Mouse (Mus musculus): Measurements from ENCODE around the gene Gns.
"Not testable (repeated sequence)": the region's sequence is repeated elsewhere in the genome, so short reads cannot be mapped to it uniquely, and the experiment has no call there.

The Gns gene

DNA sequence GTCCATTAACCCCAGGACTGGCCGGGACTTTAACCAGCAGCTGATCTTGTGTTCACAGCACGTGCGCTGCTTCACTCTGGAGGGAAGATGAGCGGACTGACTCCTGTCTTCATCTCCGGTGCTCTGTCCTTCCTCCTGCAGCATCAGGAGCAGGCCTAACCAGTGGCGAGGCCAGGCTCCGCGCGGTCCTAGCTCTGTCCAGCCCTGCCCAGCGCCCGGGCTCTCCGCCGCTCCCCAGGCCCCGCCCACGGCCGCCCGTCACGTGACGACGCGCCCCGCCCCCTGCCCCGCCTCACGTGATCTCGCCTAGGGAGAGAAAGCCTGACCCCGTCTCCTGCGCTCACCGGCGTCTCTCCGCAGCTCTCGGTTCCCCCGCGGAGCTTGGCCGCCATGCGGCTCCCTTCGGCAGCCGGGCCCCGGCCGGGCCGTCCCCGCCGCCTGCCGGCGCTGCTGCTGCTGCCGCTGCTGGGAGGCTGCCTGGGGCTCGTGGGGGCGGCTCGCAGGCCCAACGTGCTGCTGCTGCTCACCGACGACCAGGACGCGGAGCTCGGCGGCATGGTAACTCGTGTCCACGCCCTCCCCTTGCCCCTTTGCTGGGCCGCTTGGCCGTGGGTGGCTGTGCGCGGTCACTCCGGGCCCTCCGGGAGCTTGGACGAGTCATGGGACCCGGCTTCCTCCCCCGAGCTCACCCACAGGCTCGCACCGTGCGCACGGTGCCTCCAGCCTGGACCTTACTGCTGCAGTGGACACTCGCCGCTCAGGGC lies at the start of gene Gns:
TSS of gene Gns (plus strand) at position 290 of the 764 bp plus-strand sequence.
- DNase-seq: peak; percentile 91 to 92

DNA sequence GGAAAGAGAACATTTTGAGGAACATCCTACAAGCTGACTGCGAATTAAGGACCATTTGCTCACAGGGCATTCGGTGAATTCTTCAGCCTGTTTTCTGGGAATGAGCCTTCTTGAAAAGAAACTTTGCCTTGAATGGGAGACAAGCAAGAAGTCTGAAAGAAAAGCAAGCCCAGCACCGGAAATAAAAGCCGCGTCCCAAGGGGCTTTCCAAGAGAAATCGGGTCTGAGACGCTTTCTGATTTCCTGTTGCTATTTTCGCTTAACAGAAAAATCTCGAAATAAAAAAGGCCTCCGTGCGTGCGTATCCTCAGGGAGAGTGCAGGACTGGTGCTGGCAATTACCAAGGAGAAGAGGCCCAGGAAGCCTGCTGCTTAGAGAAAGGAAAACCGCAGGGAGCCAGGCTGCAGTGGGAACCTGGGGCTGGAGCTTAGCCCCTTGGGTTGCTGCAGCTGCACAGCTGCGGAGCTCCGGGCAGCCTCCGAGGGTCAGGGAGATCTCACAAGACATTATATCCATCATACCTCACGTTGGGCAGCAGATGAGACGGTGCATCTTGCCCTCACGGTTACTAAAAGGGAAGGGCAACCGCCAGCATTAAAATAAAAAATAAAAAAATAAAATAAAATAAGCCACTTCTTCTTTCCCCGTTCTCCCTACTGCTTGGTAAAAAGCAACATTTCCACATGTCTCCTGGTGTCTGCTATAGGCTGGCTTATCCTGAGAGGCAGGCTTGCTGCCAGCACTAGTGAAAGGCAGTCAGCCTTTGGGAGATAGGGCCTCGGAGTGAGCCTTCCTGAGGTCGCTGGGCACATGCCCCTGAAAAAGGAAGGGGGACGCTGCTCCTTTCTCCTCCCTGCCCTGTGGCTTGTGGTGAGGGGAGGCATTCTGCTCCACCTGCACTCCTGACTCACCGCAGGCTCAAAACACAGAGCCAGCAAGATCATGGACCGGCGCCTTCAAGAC lies 49.3 kb upstream of the Gns start:
- DNase-seq: no peak

DNA sequence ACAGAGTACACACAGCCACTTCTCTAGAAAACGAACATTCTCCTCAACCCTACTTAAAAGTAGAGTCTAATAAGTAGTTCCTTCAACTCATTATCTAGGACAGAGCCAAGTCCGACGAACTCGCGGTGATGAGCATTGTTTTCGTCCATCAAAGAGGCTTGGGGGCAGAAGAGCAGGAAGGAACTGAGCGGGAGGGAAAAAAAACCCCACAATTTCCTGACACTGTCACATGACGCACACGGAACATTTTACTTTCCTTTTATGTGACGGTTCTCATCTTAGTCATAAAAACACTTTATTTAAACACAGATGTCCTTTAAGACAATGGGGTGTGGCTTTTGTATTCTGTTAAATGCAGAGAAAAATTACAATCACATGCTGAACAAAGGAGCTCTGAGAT lies 48.5 kb upstream of the Gns start:
- DNase-seq: no peak

DNA sequence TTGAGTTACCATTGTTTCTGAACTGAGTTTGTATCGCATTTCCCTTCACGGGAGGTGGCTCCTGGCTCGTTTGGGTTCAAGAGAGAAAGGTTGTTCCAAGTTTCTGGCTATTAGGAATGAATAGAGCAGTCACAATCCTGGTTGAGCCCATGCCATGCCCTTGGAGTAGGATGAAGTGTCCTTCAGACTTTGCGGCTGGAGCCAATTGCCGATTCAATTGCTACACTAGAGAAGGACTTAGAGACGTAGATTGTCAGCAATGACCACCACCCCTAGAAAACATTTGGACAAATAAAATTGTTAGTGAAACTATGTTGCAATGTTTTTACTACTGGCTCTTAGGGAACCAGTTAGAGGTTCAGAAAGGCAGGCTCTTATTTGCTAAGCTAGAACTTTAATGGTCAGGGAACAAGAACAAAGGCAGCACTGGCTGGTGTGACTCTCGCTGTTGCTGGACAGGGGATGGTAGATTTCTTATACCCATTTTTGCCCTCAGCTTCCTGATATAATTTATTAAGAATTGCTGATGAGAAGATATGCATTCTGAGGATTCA lies 46.4 kb upstream of the Gns start:
- DNase-seq: peak; percentile 43 to 70

DNA sequence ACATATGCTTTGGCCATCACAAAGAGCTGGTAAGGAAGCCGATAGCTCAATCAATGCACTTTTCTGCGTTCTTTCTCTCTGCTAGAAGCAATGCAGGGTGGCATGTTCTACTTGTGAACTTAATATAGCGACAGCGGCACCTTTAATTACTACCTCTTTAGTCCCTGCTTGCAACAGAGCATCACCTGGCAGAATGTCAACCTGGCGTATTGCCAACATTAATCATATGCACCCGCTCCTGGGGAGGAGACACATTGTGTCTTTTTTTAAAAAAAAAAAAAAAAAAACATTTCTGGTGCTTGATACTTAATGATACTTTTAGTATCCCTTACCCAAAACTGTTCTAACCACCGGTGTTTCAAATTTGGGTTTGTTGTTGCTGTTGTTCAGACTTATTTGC lies 41.4 kb upstream of the Gns start:
- no peak for DNase-seq

DNA sequence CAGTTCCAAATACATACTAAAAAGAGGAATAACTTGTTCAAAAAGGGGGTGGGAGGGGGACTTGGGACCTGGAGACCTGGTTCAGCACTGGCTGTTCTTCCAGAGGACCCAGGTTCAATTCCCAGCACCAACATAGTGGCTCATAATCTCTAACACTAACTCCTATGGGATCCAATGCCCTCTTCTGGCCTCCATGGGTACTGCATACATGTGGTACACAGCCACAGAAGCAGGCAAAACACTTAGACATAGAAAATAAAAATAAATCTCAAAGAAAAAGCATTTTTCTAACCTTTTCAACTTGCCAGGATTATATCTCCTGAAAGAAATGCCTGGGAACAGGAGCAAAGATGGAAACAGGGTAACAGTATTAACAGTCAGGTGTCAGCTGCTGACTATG lies 38.7 kb upstream of the Gns start:
- no peak for DNase-seq

DNA sequence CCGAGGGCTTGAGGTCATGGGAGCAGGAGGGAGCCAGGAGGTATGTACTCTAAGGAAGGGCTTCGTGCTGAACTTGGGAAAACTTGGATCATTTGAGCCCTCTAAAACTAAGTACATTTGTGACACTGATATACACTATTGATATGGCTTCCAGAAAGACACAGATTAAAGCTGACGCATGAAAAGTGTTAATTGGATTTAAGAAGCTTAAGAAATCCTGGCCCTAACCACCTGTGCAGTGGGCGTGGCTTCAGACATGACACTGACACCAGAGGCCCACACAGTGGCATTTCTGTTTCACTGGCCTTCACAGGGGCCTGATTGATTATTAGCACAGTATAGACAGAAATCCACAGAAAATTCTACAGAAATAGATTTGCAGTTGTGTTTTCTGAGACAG lies 35.3 kb upstream of the Gns start:
- no peak for DNase-seq

DNA sequence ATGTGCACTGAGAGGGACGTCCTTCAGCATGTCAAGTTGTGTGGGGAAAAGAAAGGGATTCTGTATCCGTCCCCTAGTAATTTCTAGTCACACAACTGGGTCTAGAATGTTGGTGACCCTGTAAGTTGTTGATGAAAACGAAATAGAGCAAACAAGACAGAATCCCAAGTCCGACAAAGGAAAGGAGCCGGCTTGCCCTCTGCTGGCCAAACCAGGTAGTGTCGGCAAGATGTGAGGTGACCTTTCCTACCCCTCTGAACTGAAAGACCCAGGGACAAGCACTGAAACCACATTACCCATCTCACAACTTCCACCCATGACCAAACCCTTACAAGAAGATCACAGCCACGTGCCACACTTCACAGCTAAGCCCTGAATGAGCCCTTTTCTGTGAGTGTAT lies 34.0 kb upstream of the Gns start:
- DNase-seq: peak; percentile 63 to 84

DNA sequence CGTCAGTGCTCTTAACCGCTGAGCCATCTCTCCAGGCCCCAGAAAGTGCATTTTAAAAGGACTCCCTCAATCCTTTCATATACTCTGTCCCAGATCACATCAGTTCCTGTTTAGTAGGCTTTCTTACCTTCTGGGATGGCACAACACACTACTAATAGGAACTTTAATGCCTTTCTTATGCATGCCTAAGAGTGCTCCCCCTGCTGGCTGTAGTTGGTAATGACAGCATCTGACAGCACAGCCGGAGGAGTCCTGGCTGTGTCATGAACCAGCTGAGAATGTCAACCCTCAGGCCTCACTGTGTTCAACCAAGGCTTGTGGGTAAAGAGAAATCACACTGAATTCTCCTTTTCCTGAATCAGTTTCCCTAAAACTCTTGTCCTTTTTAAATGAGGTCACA lies 30.3 kb upstream of the Gns start:
- DNase-seq: peak; percentile 40 to 76

DNA sequence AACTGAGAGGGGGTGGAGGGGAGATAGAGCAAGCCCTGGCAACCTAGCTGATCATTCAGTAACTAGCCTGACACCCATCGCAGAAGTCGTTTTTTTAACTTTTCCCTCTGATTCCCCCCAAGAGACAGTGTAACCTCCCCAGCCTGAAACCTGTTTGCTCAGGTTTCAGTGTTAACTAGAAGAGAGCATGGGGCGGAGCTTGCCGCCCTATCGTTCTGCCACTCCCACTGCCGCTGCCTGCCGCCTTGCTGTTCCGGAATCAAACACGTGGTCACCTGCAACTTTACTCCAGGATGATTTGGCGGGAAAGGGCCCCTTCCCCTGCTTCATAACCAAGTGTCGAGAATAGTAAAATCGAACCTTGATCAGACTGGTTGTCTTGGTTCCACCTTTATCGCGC lies 28.4 kb upstream of the Gns start:
- DNase-seq: not testable (repeated sequence)

DNA sequence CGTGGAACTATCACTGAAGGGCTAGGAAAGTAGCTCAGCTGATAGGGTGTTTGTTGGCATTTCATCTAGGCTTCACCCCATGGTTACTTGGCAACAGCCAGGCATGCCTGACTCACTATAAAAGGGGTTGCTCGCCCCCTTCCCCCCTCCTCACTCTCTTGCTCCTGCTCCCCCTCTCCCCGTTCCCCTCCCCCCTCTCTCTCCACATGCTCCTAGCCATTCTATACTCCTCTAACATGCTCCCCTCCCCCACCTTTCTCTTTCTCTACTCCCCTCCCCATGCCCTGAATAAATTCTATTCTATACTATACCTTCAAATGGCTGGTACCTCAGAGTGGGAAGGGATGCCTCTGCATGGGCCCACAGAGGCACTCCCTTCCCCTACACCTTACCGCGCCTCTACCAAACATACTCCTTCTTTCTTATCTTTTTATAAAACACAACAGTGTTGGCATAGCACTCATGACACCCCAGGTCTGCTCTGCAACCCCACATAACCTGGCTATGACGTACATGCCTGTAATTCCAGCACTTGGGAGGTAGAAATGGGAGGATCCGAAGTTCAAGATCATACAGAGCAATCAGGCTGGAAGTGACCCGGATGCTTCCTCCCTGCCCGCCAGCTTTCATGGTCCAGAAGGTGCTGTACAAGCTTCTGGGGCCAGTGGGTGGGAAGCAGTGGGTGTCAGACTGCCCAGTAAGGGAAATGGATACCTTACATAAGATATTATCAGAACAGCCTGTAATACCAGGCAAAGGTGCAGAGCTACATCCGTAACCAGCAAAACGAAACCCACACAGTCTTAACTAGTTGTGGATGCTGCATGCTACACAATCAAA lies 23.9 kb upstream of the Gns start:
- no peak for DNase-seq

DNA sequence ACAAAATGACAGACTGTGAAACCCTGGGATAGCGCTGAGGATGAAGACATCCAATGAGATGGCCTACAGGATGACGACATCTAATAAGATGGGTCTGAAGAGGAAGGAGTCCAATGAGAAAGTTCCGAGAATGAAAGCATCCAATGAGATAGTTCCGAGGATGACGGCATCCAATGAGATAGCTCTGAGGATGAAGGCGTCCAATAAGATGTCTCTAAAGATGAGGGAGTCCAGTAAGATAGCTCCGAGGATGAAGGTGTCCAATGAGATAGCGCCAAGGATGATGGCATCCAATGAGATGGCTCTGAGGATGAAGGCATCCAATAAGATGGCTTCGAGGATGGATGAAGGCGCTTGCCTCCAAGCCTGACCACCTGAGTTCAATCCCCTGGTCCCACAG lies 22.6 kb upstream of the Gns start:
- no peak for DNase-seq

DNA sequence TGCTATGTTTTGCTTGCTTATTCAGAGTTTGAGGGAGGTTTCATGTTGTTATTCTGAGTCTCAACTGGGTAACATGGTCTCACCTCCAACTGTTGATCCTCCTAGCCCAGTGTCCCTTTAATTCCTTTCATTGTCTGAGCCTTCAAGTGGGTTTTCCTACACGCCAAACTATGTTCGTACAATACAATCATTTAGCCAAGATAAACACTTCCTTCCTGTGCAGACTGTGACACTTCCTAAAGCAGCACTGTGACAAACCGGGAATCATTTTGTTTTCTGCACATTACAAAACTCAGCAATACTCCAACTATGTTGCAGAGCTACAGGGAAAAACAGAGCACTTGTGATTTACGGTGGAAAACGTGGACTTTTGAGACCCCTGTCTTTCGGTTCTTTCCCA lies 21.0 kb upstream of the Gns start:
- no peak for DNase-seq

DNA sequence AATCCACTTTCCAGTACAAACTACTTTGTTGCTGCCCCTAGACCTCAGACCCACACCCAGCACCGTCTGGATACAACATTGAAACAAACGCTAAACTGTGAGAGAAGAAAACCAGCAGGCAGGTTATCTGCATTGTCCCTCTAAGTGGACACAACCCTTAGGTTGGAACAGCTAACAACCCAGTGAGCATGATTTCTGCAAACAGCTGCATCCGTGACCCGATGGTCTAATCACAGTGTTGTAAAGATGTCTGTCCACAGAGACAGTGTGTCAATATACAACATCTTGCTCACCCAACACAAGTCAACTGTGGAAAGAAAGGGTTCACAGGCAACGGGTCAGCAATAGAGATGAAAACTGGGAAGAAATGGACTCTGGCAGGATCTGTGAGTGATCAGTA lies 15.6 kb upstream of the Gns start:
- DNase-seq: no peak

DNA sequence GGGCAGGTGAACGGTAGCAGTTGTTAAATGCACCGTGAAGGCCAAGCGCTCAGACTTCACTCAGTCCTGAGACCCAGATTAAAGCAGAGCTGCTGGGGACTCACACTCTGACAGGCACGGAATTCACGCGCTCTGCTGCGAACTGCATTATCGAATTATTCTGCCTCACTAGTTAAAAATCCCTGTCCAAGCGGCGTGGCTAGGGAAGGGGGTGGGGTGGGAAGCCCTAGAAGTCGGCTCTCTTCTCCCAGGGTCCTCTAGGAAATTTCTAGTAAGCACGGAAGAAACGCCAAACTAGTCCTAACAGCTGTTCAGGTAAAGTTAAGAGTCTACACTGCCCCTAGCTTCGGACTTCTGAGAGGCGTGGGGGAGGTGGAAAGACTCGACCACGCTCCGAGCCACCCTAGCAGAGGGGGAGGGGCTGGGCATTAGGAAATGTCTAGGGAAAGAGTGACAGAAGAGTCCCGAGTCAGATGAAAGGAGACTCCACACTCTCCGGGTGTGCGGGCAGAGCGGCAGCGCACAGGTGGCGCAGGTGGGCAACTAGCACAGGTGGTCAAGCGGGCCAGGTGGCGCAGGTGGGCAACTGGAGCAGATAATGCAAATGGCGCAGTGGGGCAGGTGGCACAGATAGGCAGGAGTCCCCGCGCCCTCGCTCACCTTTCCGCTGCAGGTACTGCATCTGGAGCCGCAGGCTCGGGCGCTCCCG lies 14.4 kb upstream of the Gns start:
- DNase-seq: peak in 1 of 2 experiments; percentile 46

DNA sequence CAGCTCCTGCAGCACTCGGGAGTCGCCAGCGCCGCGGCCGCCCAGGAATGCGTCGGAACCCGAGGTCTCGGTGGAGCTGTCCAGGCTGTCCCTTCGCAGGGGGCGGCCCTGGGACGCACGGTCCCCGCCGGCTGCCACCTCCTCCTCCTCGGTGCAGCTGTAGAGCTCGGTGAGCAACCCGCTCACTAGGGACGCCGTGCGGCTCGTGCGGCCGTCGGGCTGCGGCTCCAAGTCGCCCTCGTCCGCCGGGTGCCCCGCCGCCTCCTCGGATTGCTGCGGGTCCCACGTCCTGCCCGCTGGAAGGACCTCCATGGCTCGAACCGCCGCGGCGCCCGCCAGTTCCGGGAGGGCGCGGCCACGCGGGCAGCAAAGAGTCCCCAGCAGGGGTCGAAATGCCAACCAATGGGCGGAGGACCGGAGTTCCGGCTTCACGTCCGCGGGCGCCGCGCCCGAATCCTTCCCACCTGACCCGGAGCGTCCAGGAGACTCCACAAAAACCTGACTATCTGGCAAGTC lies 13.8 kb upstream of the Gns start, which contains the start of gene Tbc1d30:
TSS of gene Tbc1d30 (minus strand) at position 213 of the 516 bp plus-strand sequence.
- peak; percentile 81 to 86 for DNase-seq

DNA sequence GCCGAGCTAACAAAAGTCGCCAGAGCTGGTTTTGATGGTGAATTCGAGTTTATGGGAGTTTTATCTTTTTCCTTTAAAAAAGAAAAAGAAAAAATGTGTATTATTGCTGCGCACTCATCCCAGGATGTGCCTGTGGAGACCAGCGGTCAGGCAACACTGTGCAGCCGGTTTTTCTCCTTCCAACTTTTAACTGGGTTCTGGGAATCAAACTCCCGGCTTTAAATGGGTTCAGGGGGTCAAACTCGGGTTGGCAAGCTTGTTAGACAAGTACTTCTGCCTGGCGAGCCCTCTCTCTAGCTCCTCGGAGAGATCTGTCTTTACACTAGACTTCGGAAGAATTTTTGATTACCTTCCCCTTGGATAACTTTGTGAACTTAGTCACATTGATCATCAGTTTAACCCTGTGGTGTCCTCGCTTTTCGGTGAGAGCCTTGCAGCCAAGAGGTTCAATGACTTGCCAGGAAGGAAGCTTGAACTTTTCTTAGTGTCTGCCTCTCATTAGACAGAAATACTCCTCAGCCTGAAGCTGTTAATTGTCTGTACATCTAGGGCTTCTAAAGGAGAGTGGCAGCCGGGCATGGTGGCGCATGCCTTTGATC lies 13.1 kb upstream of the Gns start:
- DNase-seq: no peak

DNA sequence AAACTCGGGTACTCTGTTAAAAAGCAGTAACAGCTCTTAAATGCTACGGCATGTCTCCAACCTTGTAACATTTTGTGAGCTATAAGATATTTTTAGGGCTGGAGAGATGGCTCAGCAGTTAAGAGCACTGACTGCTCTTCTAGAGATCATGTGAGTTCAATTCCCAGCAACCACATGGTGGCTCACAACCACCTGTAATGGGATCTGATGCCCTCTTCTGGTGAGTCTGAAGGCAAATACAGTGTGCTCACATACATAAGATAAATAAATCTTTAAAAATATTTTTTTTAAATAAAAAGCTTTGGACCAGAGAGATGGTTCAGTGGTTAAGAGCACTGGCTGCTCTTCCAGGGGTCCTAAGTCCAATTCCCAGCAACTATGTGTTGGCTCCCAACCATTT lies 4.5 kb upstream of the Gns start:
- no peak for DNase-seq

DNA sequence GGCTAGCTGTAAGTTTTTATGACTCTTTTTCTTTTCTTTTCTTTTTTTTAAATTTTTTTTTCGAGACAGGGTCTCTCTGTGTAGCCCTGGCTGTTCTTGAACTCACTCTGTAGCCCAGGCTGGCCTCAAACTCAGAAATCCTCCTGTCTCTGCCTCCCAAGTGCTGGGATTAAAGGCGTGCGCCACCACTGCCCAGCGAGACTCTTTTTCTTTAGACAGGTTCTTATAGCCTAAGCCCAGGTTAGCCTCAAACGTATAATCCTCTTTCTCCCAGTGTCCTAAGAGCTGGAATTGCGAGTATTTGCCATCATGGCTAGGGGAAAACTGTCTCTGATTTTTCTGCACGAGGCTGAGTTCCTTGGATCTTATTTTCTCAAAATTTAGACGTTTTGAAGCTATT lies 1.7 kb upstream of the Gns start:
- no peak for DNase-seq

DNA sequence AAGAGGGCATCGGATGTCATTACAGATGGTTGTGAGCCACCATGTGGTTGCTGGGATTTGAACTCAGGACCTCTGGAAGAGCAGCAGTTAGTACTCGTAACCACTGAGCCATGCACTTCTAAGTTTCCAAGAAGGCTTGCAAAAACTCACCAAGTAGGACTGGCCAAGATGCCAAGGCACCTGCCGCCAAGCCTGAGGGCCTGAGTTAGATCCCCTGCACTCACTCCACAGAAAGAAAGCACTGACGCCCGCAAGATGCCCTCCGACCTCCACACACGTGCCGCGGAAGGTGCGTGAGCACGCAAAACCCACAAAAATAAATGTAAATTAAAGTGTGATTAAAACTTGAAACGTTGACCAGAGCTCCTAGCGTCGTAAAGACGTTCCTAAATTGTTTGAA lies 584 bp upstream of the Gns start:
- no peak for DNase-seq

DNA sequence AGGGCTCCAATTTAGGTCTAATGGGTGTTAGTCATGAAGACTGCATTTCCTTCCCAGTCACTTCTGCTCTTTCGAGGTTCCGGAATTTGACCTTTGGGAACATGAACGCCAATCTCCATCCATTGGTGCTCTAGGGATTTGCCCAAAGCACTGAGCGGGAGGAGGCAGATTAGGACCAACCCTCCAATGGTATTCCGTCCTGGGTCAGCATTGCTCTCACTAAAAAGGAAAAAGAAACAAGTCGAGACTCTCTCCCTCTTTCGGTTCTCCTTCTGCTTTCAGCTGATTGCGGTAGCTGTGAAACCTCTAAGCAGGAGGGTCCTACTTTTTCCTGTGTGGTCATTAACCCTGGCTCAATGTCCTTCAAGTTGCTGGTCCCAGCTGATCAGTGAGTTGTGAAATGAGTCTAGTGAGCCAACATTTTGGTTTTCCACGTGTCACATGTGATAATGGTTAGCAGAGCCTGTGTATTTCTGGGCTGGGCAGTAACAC lies 937 bp downstream of the Gns start:
- peak in 1 of 2 experiments; percentile 50 for DNase-seq

Measured in lung, postnatal 4 days (tissue).